Mouse (Mus musculus): Measurements from ENCODE around the gene Ttc4. TPM values are rescaled to one million over a fixed set of nuclear protein-coding genes. Genes with fewer than 3 reads are reported as not detected.

The Ttc4 gene
- polyA plus RNA-seq (2012; rRNA removed), result 49.4 and 72.4 TPM in 2 replicates

GRCm38 (mm10) chr4:106678442-106679118, at the start of gene Ttc4:
Gene Ttc4 (minus strand): TSS chr4:106678944.
- peak; percentile 72 for DNase-seq (ENCODE audit: low spot score)

GRCm38 (mm10) chr4:106720631-106721030, 41.9 kb upstream of the Ttc4 start:
- no peak for DNase-seq (ENCODE audit: low spot score)

GRCm38 (mm10) chr4:106713622-106714021, 34.9 kb upstream of the Ttc4 start:
- no peak for DNase-seq (ENCODE audit: low spot score)

GRCm38 (mm10) chr4:106708408-106708807, 29.7 kb upstream of the Ttc4 start:
- peak; percentile 74 for DNase-seq (ENCODE audit: low spot score)

GRCm38 (mm10) chr4:106707957-106708356, 29.2 kb upstream of the Ttc4 start:
- no peak for DNase-seq (ENCODE audit: low spot score)

- DNase-seq (ENCODE audit: low spot score), result no peak
Observed at GRCm38 (mm10) chr4:106705096-106705665, 26.4 kb upstream of the Ttc4 start.

GRCm38 (mm10) chr4:106704416-106704815, 25.7 kb upstream of the Ttc4 start:
- no peak for DNase-seq (ENCODE audit: low spot score)

- DNase-seq (ENCODE audit: low spot score), result no peak
Observed at GRCm38 (mm10) chr4:106703956-106704355, 25.2 kb upstream of the Ttc4 start.

GRCm38 (mm10) chr4:106700798-106701197, 22.1 kb upstream of the Ttc4 start:
- DNase-seq (ENCODE audit: low spot score), result no peak

GRCm38 (mm10) chr4:106699989-106700388, 21.2 kb upstream of the Ttc4 start:
- no peak for DNase-seq (ENCODE audit: low spot score)

GRCm38 (mm10) chr4:106693841-106694430, 15.2 kb upstream of the Ttc4 start:
- DNase-seq (ENCODE audit: low spot score), result no peak

GRCm38 (mm10) chr4:106688636-106689296, 10.0 kb upstream of the Ttc4 start:
- no peak for DNase-seq (ENCODE audit: low spot score)

GRCm38 (mm10) chr4:106680955-106681354, 2.2 kb upstream of the Ttc4 start:
- DNase-seq (ENCODE audit: low spot score), result no peak

GRCm38 (mm10) chr4:106679152-106679551, 408 bp upstream of the Ttc4 start:
- no peak for DNase-seq (ENCODE audit: low spot score)

- DNase-seq (ENCODE audit: low spot score), result no peak
Observed at GRCm38 (mm10) chr4:106676749-106677148, 2.0 kb downstream of the Ttc4 start.

GRCm38 (mm10) chr4:106666546-106666945, 12.2 kb downstream of the Ttc4 start:
- no peak for DNase-seq (ENCODE audit: low spot score)

GRCm38 (mm10) chr4:106665673-106666072, 13.1 kb downstream of the Ttc4 start:
- DNase-seq (ENCODE audit: low spot score), result no peak

GRCm38 (mm10) chr4:106665269-106665668, 13.5 kb downstream of the Ttc4 start:
- no peak for DNase-seq (ENCODE audit: low spot score)

GRCm38 (mm10) chr4:106664697-106665096, 14.0 kb downstream of the Ttc4 start:
- DNase-seq (ENCODE audit: low spot score), result no peak

GRCm38 (mm10) chr4:106663956-106664470, 14.7 kb downstream of the Ttc4 start:
- no peak for DNase-seq (ENCODE audit: low spot score)

GRCm38 (mm10) chr4:106655681-106656080, 23.1 kb downstream of the Ttc4 start:
- DNase-seq (ENCODE audit: low spot score), result no peak

- no peak for DNase-seq (ENCODE audit: low spot score)
Observed at GRCm38 (mm10) chr4:106653051-106653450, 25.7 kb downstream of the Ttc4 start.

Measured in urinary bladder, adult 2 months (tissue).